Mouse (Mus musculus): Measurements from ENCODE around the gene Gapvd1. TPM values are rescaled to one million over a fixed set of nuclear protein-coding genes. Genes with fewer than 3 reads are reported as not detected.

Gapvd1 gene
- polyA plus RNA-seq, 1 experiment, result 5.6 TPM

DNA sequence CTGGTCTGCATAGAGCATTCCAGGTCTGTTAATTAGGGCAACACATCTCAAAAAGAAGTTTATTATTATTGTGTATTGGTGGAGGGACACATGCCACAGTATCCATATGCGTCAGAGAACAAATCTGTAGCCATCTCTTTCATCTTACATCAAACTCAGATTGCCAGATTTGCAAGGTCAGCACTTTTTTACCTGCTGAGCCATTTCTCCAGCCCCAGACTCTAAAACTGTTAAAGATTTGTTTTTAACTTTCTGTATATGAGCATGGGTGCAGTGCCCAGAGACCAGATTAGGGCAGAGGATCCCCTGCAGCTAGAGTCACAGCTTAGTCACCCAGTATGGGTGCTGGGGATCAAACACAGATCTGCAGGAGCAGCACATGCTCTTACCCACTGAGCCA is 18.4 kb downstream of the Gapvd1 start:
- TF ChIP-seq GATA1 (IDR thresholded peaks at IDR 0.05; ENCODE audit: borderline replicate concordance, low read length), result no peak
- Histone ChIP-seq H3K4me1 (peaks cover 81% of the 10 kb centered on the region), H3K4me3 (replicated peaks) (no peak overlapping the region), H3K9me3 (no peaks in the 10 kb centered on the region), H3K27me3 (replicated peaks) (no peaks in the 10 kb centered on the region), H3K36me3 (replicated peaks; ENCODE audit: low read length) (peaks cover 11% of the 10 kb centered on the region)

DNA sequence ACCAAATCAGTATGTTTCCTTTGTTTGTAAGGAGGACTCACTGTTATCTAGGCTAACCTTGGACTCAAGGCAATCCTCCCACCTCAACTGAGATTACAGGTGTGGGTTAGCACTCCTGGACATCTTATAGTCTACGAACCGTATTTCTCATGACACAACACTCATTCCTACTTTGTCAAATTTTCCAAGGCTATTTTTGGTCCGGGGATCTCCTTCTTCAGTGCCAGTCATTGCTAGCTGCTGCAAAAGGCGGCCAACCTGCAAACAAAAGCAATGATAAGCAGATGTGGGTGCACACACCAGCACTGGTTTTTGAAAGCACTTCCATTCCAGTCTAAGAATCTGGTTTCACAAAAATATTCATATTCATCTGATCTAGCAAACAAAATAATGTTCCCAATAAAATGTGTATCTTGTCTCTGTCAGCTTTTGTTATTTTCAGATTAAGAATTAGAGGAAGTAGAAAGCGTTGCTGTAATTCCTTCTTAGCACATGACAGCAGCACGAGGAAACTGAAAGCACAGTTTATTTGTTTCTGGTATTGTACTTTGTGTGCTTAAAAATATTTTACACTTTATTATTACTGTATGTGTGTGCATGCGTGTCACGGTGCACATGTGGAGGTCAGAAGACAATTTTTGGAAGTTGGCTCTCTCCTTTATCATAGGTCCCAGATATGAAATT is 27.8 kb downstream of the Gapvd1 start:
- Histone ChIP-seq H3K9me3 (no peaks in the 10 kb centered on the region), H3K4me3 (replicated peaks) (no peak overlapping the region), H3K36me3 (replicated peaks; ENCODE audit: low read length) (peaks cover 75% of the 10 kb centered on the region)

DNA sequence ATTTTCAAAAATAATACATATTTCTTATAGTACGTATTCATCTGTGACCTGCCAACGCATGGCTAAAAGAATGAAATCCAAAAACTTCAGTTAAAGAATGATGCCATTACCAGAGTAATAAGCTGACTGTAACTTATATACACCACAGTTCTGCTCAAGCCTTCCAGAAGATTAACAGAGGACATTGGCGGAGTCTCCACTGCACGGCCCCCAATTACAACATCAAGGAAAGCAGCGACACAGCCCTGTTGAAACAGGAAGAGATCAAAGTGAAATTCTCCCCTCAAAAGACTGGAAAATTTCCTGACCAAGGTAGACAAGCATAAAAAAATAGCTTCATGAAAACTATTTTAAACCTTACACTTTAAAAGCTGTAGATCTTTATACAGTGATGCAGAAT is 29.8 kb downstream of the Gapvd1 start:
- H3K36me3 ChIP-seq (replicated peaks; ENCODE audit: low read length), result peaks cover 90% of the 10 kb centered on the region
- no peaks in the 10 kb centered on the region for H3K27me3 ChIP-seq (replicated peaks)
- no peak overlapping the region for H3K4me3 ChIP-seq (replicated peaks)
- TF ChIP-seq GATA1 (IDR thresholded peaks at IDR 0.05; ENCODE audit: borderline replicate concordance, low read length) (no peak), FLI1 (IDR thresholded peaks at IDR 0.05; ENCODE audit: low read length) (no peak)
- H3K4me1 ChIP-seq, result 0 out of 2 replicates have a peak, but pooled peaks cover 3% of the 10 kb centered on the region
- no peaks in the 10 kb centered on the region for H3K9me3 ChIP-seq

More for the DNA sequence above, 27.8 kb downstream of the Gapvd1 start:
- Histone ChIP-seq H3K4me1 (no peaks in the 10 kb centered on the region), H3K27me3 (replicated peaks) (no peaks in the 10 kb centered on the region)
- no peak for TF ChIP-seq FLI1 (IDR thresholded peaks at IDR 0.05; ENCODE audit: low read length)
- no peak for TF ChIP-seq GATA1 (IDR thresholded peaks at IDR 0.05; ENCODE audit: borderline replicate concordance, low read length)

DNA sequence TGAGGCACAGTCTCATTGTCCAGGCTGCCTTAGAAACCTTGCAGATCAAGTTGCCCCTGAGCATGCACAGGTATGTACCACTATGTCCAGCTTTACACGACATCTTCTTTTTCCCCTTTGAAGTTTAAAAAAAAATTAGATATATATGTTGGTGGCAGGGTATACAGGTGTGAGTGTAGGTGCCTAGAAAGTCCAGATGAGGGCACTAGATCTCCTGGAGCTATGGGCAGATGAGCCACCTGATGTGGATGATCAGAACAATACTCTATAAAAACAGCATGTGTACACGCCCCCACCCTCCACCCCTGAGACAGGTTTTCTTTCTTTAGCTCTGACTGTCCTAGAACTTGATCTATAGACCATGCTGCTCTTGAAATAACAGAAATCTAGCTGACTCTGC is 36.8 kb downstream of the Gapvd1 start:
- Histone ChIP-seq H3K4me1 (0 out of 2 replicates have a peak, but pooled peaks cover 3% of the 10 kb centered on the region), H3K9me3 (no peaks in the 10 kb centered on the region), H3K27me3 (replicated peaks) (no peaks in the 10 kb centered on the region), H3K36me3 (replicated peaks; ENCODE audit: low read length) (peaks cover 93% of the 10 kb centered on the region), H3K4me3 (replicated peaks) (no peak overlapping the region)
- TF ChIP-seq GATA1 (IDR thresholded peaks at IDR 0.05; ENCODE audit: borderline replicate concordance, low read length), result no peak
- no peak for TF ChIP-seq FLI1 (IDR thresholded peaks at IDR 0.05; ENCODE audit: low read length)

DNA sequence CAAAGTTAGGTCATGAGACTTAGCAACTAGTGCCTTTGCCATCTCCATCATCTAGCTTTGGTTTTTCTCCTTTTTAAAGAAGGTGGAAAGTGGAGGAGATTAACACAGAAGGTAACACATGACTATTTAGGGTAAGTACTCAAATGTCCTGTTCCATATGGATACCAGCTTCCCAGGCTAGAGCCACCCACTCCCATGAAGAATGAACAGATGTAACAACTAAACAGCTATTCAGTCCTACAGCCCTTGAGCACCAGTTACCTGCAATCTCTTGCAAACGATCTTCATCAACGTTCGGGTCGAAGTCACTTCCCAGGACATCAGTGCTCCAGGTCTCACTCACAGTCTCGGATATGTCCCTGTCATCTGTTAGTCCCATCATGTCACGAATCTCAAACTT is 43.1 kb downstream of the Gapvd1 start:
- Histone ChIP-seq H3K4me1 (peaks cover 20% of the 10 kb centered on the region; the same call in 1 of the 2 replicates), H3K36me3 (replicated peaks; ENCODE audit: low read length) (peaks cover 95% of the 10 kb centered on the region), H3K4me3 (replicated peaks) (no peak overlapping the region), H3K9me3 (no peaks in the 10 kb centered on the region), H3K27me3 (replicated peaks) (no peaks in the 10 kb centered on the region)
- no peak for TF ChIP-seq FLI1 (IDR thresholded peaks at IDR 0.05; ENCODE audit: low read length)
- TF ChIP-seq GATA1 (IDR thresholded peaks at IDR 0.05; ENCODE audit: borderline replicate concordance, low read length), result no peak

DNA sequence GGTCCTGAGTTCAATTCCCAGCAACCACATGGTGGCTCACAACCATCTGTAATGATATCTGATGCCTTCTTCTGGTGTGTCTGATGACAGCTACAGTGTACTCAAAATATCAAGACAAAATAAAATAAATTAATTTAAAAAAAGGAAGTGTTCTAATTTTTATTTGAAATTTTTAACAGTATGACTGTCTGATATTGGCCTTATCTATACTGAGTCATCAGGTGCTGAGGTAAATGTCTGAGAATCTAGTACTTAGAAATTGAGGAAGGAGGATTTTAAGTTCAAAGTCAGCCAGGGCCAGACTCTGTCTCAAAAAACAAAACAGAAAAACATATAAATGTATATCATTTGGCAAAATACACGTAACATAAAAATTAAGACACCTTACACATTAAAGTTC is 46.4 kb downstream of the Gapvd1 start:
- peaks cover 20% of the 10 kb centered on the region; the same call in 1 of the 2 replicates for H3K4me1 ChIP-seq
- H3K4me3 ChIP-seq (replicated peaks), result no peak overlapping the region
- no peaks in the 10 kb centered on the region for H3K27me3 ChIP-seq (replicated peaks)
- peaks cover 98% of the 10 kb centered on the region for H3K36me3 ChIP-seq (replicated peaks; ENCODE audit: low read length)
- TF ChIP-seq GATA1 (IDR thresholded peaks at IDR 0.05; ENCODE audit: borderline replicate concordance, low read length), result no peak
- TF ChIP-seq FLI1 (IDR thresholded peaks at IDR 0.05; ENCODE audit: low read length), result no peak
- H3K9me3 ChIP-seq, result no peaks in the 10 kb centered on the region

DNA sequence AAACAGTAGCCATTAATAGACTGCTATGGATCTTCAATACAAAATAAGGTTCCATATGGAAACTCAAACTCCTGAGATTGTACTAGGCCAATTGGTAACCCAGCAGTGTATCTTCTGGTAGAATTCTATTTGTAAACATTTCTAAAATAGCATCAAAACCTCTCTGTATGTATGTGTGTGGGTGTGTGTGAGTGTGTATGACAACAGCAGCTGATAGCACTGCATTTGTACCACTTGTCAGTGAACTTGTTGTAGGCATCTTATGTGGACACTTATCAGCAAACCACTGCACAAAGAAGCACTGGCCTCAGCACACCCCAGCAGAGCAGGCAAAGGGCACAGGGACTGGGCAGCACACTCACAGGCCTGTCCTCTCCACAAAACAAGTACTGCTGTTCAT is 58.4 kb downstream of the Gapvd1 start:
- Histone ChIP-seq H3K4me3 (replicated peaks) (no peak overlapping the region), H3K27me3 (replicated peaks) (no peaks in the 10 kb centered on the region), H3K9me3 (no peaks in the 10 kb centered on the region), H3K4me1 (peaks cover 3% of the 10 kb centered on the region; the same call in 1 of the 2 replicates), H3K36me3 (replicated peaks; ENCODE audit: low read length) (peaks cover 96% of the 10 kb centered on the region)
- TF ChIP-seq FLI1 (IDR thresholded peaks at IDR 0.05; ENCODE audit: low read length) (no peak), GATA1 (IDR thresholded peaks at IDR 0.05; ENCODE audit: borderline replicate concordance, low read length) (no peak)

DNA sequence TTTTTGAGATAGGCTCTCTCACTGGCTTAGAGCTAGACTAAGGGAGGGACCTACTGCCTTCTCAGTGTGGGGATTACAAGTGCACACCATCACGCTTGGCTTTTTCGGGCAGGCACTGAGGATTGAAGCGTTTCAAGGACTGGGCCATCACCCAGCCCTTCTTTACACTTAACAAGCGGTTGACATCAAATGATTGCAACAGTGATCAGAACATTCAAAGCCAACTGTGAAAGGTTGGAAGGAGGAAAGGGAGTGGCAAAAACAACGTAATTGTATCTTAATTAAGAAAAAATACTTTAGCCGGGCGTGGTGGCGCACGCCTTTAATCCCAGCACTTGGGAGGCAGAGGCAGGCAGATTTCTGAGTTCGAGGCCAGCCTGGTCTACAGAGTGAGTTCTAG is 62.2 kb downstream of the Gapvd1 start:
- Histone ChIP-seq H3K36me3 (replicated peaks; ENCODE audit: low read length) (peaks cover 96% of the 10 kb centered on the region), H3K9me3 (no peaks in the 10 kb centered on the region), H3K4me3 (replicated peaks) (no peak overlapping the region), H3K4me1 (peaks cover 3% of the 10 kb centered on the region; the same call in 1 of the 2 replicates), H3K27me3 (replicated peaks) (no peaks in the 10 kb centered on the region)
- TF ChIP-seq FLI1 (IDR thresholded peaks at IDR 0.05; ENCODE audit: low read length) (no peak), GATA1 (IDR thresholded peaks at IDR 0.05; ENCODE audit: borderline replicate concordance, low read length) (no peak)

DNA sequence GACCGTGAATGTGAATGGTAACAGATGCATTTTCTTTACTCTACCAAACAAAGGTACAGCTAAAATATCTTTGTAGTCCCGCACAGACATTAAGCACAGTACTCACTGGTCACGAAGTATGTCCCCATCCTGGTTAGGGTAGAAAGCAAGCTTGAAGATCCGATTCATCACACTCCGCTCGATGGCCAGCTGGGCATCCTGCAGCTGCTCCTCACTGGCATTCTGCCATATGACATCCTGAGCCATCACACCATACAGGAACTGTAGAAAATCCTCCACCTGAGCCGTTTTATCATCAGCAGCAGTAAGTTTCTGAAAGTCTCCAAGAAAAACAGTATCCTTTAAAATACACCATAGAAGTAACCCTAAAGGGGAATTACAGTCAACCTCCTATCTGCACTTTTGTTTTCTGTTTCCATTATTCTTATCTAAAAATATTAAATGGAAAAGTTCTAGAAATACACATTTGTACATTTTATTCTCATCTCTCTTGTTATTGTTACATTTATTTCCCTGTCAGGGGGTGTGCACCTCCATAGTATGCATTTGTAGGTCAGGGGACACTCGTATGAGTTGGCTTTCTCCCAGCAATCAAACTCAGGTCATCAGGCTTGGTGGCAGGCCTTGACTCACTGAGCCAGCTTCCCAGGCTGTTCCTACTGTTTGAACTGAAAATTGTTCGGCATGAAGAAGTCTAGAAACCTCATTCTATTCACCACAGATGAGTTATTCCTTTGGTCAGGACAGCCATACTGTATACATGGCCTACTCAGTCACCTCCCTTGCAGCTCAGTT is 70.8 kb downstream of the Gapvd1 start:
- no peak overlapping the region for H3K4me3 ChIP-seq (replicated peaks)
- H3K4me1 ChIP-seq, result no peaks in the 10 kb centered on the region
- peaks cover 81% of the 10 kb centered on the region for H3K36me3 ChIP-seq (replicated peaks; ENCODE audit: low read length)
- no peak for TF ChIP-seq FLI1 (IDR thresholded peaks at IDR 0.05; ENCODE audit: low read length)
- no peak for TF ChIP-seq GATA1 (IDR thresholded peaks at IDR 0.05; ENCODE audit: borderline replicate concordance, low read length)
- no peaks in the 10 kb centered on the region for H3K9me3 ChIP-seq
- no peaks in the 10 kb centered on the region for H3K27me3 ChIP-seq (replicated peaks)

DNA sequence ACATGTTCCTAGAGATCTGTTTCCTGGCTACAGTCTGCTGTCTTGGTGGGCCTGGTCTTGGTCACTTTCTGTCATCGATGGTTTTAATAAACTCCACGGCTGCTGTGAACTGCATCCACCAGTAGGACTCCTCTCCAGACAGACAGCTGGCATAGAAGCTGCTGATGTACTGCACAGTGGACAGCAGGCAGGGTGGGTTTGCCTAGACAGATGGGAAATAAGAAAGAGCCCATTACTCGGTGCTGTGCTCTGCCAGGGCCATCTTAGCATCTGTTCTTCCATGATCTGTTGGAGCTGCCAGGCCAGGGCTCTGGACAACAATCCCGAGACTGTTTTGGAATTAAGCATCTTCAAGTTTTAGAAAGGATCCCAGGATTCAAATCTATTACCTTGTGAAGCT is 77.1 kb downstream of the Gapvd1 start:
- peaks cover 21% of the 10 kb centered on the region for H3K4me1 ChIP-seq
- H3K9me3 ChIP-seq, result no peaks in the 10 kb centered on the region
- no peak overlapping the region for H3K4me3 ChIP-seq (replicated peaks)
- no peak for TF ChIP-seq GATA1 (IDR thresholded peaks at IDR 0.05; ENCODE audit: borderline replicate concordance, low read length)
- no peak for TF ChIP-seq FLI1 (IDR thresholded peaks at IDR 0.05; ENCODE audit: low read length)
- H3K27me3 ChIP-seq (replicated peaks), result no peaks in the 10 kb centered on the region
- H3K36me3 ChIP-seq (replicated peaks; ENCODE audit: low read length), result peaks cover 79% of the 10 kb centered on the region
